Mouse (Mus musculus) right cerebral cortex, adult 18-20 months (tissue): ENCODE results near the gene Prss57.

Experiments
- DNase-seq: peaks from one replicate; pipeline ENCODE4 v3.0.0; 2022; ENCODE audit warnings: mixed read lengths

Prss57 gene

GRCm38 (mm10) chr10:79748496-79748895, 42.3 kb downstream of the Prss57 start:
- no peak for DNase-seq

GRCm38 (mm10) chr10:79746774-79747151, 44.0 kb downstream of the Prss57 start:
- no peak for DNase-seq

- DNase-seq, result peak; percentile 98
These were observed 44.6 kb downstream of the Prss57 start, which contains the start of gene Polrmt for GRCm38 (mm10) chr10:79745898-79746773. Gene Polrmt (minus strand): TSS chr10:79746581.

- DNase-seq, result no peak
These were observed 45.4 kb downstream of the Prss57 start for GRCm38 (mm10) chr10:79745411-79745810.

GRCm38 (mm10) chr10:79743650-79744365, 47.0 kb downstream of the Prss57 start:
- no peak for DNase-seq

- DNase-seq, result no peak
These were observed 47.6 kb downstream of the Prss57 start for GRCm38 (mm10) chr10:79743161-79743560.

GRCm38 (mm10) chr10:79740863-79741262, 49.9 kb downstream of the Prss57 start:
- no peak for DNase-seq

GRCm38 (mm10) chr10:79739234-79739633, 51.5 kb downstream of the Prss57 start:
- DNase-seq, result no peak

GRCm38 (mm10) chr10:79738259-79738658, 52.5 kb downstream of the Prss57 start:
- DNase-seq, result no peak

- DNase-seq, result no peak
These were observed 54.1 kb downstream of the Prss57 start for GRCm38 (mm10) chr10:79736706-79737105.

- DNase-seq, result no peak
These were observed 55.4 kb downstream of the Prss57 start for GRCm38 (mm10) chr10:79735361-79735760.

- no peak for DNase-seq
These were observed 56.9 kb downstream of the Prss57 start for GRCm38 (mm10) chr10:79733847-79734246.

GRCm38 (mm10) chr10:79732500-79732899, 58.3 kb downstream of the Prss57 start:
- DNase-seq, result no peak
